Mouse (Mus musculus) forebrain, embryonic 15.5 days (tissue): ENCODE measurements around the gene Fam208a. TPM values are rescaled to one million over a fixed set of nuclear protein-coding genes. Genes with fewer than 3 reads are reported as not detected.
A peak's percentile ranks its signal among the peaks of the same experiment; 100 is the strongest.

ENCODE experiments used
- ATAC-seq: fragments of 200-750 bp; cut with Nextera tagmentation; replicated peaks from 2 replicates; pipeline ENCODE4 v1.8.0; 2017; ENCODE audit warnings: mild to moderate bottlenecking, moderate TSS enrichment, moderate library complexity
- H3K27ac ChIP-seq: fragments of 300-500 bp; sonication (generic); replicated peaks from 2 replicates; pipeline ENCODE4 v1.5.1; 2015; ENCODE audit warnings: mild to moderate bottlenecking, inconsistent platforms
- H3K27me3 ChIP-seq: fragments of 300-500 bp; sonication (generic); 2 replicates; pipeline ENCODE4 v1.6.1; 2015; ENCODE audit warnings: inconsistent platforms
- H3K36me3 ChIP-seq: fragments of 300-500 bp; sonication (generic); 2 replicates; pipeline ENCODE4 v1.6.1; 2015; ENCODE audit warnings: mild to moderate bottlenecking, inconsistent platforms
- H3K4me1 ChIP-seq: fragments of 300-500 bp; sonication (generic); 2 replicates; pipeline ENCODE4 v1.6.1; 2015; ENCODE audit warnings: inconsistent platforms
- H3K4me2 ChIP-seq: fragments of 300-500 bp; sonication (generic); replicated peaks from 2 replicates; pipeline ENCODE4 v1.6.1; 2015; ENCODE audit warnings: mild to moderate bottlenecking, inconsistent platforms
- H3K4me3 ChIP-seq: fragments of 300-500 bp; sonication (generic); 2 replicates; pipeline ENCODE4 v1.5.1; 2015; ENCODE audit warnings: mild to moderate bottlenecking, inconsistent platforms
- H3K9ac ChIP-seq: fragments of 300-500 bp; sonication (generic); replicated peaks from 2 replicates; pipeline ENCODE4 v1.6.1; 2015; ENCODE audit warnings: mild to moderate bottlenecking, inconsistent platforms
- H3K9me3 ChIP-seq: fragments of 300-500 bp; sonication (generic); 2 replicates; pipeline ENCODE4 v1.6.1; 2016; ENCODE audit warnings: inconsistent platforms
- WGBS: fragments of 180-500 bp; shearing (Covaris S2); methylation state at CpG from one replicate; pipeline ENCODE4 v1.1.7; 2015; ENCODE audit warnings: mixed read lengths; 5-methylcytosine and 5-hydroxymethylcytosine counted together
- polyA plus RNA-seq: library from polyadenylated mRNA; unstranded; fragments of >200 nt; fragmentation: Nextera tagmentation; extraction: Ambion mirVana; gene quantifications from 2 replicates; pipeline ENCODE4 v1.2.1, GENCODE M21; 2015

Gene Fam208a
- polyA plus RNA-seq, 1 experiment from 2014 or later = 17.4 TPM

- Histone ChIP-seq H3K4me1 (peaks cover 9% of the 10 kb centered on the region), H3K27me3 (no peaks in the 10 kb centered on the region; the same call in 1 of the 2 replicates), H3K36me3 (peaks cover 16% of the 10 kb centered on the region), H3K9ac (peak overlapping the region; percentile 87), H3K4me3 (peak overlapping the region; percentile 73), H3K27ac (peak overlapping the region; percentile 99), H3K4me2 (peak overlapping the region; percentile 74), H3K9me3 (no peaks in the 10 kb centered on the region)
- ATAC-seq = peak; percentile 87
- whole genome bisulfite sequencing = under 1% methylated on average over 75 of the region's 78 CpGs
These were observed 508 bp downstream of the Fam208a start for GRCm38 (mm10) chr14:27428973-27429711.

GRCm38 (mm10) chr14:27430280-27430679 lies 1.6 kb downstream of the Fam208a start:
- no peak for ATAC-seq
- Histone ChIP-seq H3K4me3 (0 out of 2 replicates have a peak overlapping the region, but pooled peaks have one; percentile 13), H3K9ac (no peak overlapping the region), H3K36me3 (peaks cover 20% of the 10 kb centered on the region), H3K4me2 (no peak overlapping the region; the same call in 1 of the 2 replicates), H3K27me3 (no peaks in the 10 kb centered on the region; the same call in 1 of the 2 replicates), H3K9me3 (no peaks in the 10 kb centered on the region), H3K27ac (no peak overlapping the region), H3K4me1 (peaks cover 9% of the 10 kb centered on the region)
- 91% methylated on average over 4 of the region's 4 CpGs for WGBS

GRCm38 (mm10) chr14:27432064-27432463 lies 3.4 kb downstream of the Fam208a start:
- peaks cover 9% of the 10 kb centered on the region for H3K4me1 ChIP-seq
- ATAC-seq = no peak

GRCm38 (mm10) chr14:27436116-27436515 lies 7.5 kb downstream of the Fam208a start:
- H3K27me3 ChIP-seq = no peaks in the 10 kb centered on the region
- no peak overlapping the region for H3K9ac ChIP-seq
- peaks cover 34% of the 10 kb centered on the region for H3K36me3 ChIP-seq
- H3K4me2 ChIP-seq = no peak overlapping the region
- H3K9me3 ChIP-seq = no peaks in the 10 kb centered on the region
- H3K4me1 ChIP-seq = no peaks in the 10 kb centered on the region
- no peak overlapping the region for H3K4me3 ChIP-seq
- no peak overlapping the region for H3K27ac ChIP-seq
- no peak for ATAC-seq
- WGBS = 98% methylated on average over 1 of the region's 1 CpGs

More at GRCm38 (mm10) chr14:27432064-27432463, 3.4 kb downstream of the Fam208a start:
- Histone ChIP-seq H3K9me3 (no peaks in the 10 kb centered on the region), H3K27me3 (no peaks in the 10 kb centered on the region; the same call in 1 of the 2 replicates), H3K36me3 (peaks cover 30% of the 10 kb centered on the region), H3K4me3 (no peak overlapping the region), H3K4me2 (no peak overlapping the region), H3K9ac (no peak overlapping the region), H3K27ac (no peak overlapping the region)
- 97% methylated on average over 2 of the region's 2 CpGs for WGBS

DNA sequence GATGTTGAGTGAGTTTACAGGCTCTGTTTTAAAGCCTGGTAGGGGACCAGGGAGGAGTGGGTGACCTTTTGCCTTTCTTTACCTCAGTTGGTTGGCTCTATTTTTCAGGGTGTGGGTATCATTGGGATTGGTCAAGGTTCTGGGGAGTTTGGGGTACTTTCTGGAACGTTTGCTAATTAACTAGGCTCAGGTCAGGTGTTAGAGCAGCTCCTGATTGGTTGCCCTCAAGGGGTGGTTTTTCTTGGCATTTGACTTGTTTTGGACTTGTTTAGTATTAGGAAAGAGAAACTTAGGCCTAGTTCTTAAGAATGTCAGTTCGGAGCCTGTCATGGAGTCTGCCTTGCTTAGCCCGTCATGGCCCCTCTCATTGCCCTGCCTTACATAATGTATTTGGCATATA lies 8.2 kb downstream of the Fam208a start:
- no peak for ATAC-seq
- Histone ChIP-seq H3K9me3 (no peaks in the 10 kb centered on the region), H3K4me2 (no peak overlapping the region), H3K36me3 (peaks cover 32% of the 10 kb centered on the region), H3K27me3 (no peaks in the 10 kb centered on the region), H3K9ac (no peak overlapping the region), H3K4me3 (no peak overlapping the region), H3K27ac (no peak overlapping the region), H3K4me1 (no peaks in the 10 kb centered on the region)
- WGBS = 81% methylated on average over 3 of the region's 3 CpGs

DNA sequence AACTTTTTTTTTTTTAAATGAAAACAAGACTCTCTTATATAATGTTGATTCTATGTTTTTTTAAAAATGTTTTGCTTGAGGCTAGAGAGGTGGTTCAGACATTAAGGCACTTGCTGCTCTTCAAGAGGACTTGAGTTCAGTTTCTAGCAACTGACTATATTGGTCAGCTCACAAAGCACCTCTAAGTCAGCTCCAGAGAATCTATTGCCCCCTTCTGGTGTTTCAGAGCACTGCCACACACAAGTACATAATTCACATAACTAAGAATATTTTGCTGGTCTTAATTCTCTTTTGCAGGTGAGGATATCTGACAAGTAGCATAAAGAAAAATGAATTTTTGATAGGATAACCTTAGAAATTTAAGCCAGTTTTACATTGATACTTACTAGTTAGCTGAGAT lies 12.3 kb downstream of the Fam208a start:
- H3K27ac ChIP-seq = no peak overlapping the region
- H3K36me3 ChIP-seq = peaks cover 34% of the 10 kb centered on the region
- no peaks in the 10 kb centered on the region for H3K27me3 ChIP-seq
- ATAC-seq = no peak
- H3K9me3 ChIP-seq = no peaks in the 10 kb centered on the region
- H3K9ac ChIP-seq = no peak overlapping the region
- peaks cover 7% of the 10 kb centered on the region; the same call in 1 of the 2 replicates for H3K4me1 ChIP-seq
- no peak overlapping the region for H3K4me3 ChIP-seq
- H3K4me2 ChIP-seq = no peak overlapping the region

GRCm38 (mm10) chr14:27444851-27445281 lies 16.2 kb downstream of the Fam208a start:
- peaks cover 7% of the 10 kb centered on the region; the same call in 1 of the 2 replicates for H3K4me1 ChIP-seq
- ATAC-seq = no peak
- H3K4me2 ChIP-seq = no peak overlapping the region
- peaks cover 36% of the 10 kb centered on the region for H3K36me3 ChIP-seq
- H3K4me3 ChIP-seq = no peak overlapping the region
- no peaks in the 10 kb centered on the region for H3K9me3 ChIP-seq
- 66% methylated on average over 2 of the region's 2 CpGs for WGBS
- H3K27ac ChIP-seq = no peak overlapping the region
- H3K27me3 ChIP-seq = no peaks in the 10 kb centered on the region
- H3K9ac ChIP-seq = no peak overlapping the region

- Histone ChIP-seq H3K4me2 (no peak overlapping the region), H3K36me3 (peaks cover 40% of the 10 kb centered on the region), H3K4me1 (peaks cover 7% of the 10 kb centered on the region; the same call in 1 of the 2 replicates), H3K27me3 (no peaks in the 10 kb centered on the region), H3K27ac (no peak overlapping the region), H3K9me3 (no peaks in the 10 kb centered on the region), H3K4me3 (no peak overlapping the region), H3K9ac (no peak overlapping the region)
- 89% methylated on average over 4 of the region's 4 CpGs for WGBS
- ATAC-seq = no peak
These were observed 18.3 kb downstream of the Fam208a start for GRCm38 (mm10) chr14:27446963-27447362.

GRCm38 (mm10) chr14:27491399-27491798 lies 62.8 kb downstream of the Fam208a start:
- Histone ChIP-seq H3K4me3 (no peak overlapping the region), H3K9ac (no peak overlapping the region), H3K9me3 (no peaks in the 10 kb centered on the region), H3K4me2 (no peak overlapping the region), H3K27ac (no peak overlapping the region), H3K27me3 (no peaks in the 10 kb centered on the region), H3K4me1 (no peaks in the 10 kb centered on the region), H3K36me3 (peaks cover 71% of the 10 kb centered on the region)
- ATAC-seq = no peak
- 89% methylated on average over 5 of the region's 5 CpGs for WGBS

GRCm38 (mm10) chr14:27493516-27493915 lies 64.9 kb downstream of the Fam208a start:
- H3K4me1 ChIP-seq = no peaks in the 10 kb centered on the region
- H3K9ac ChIP-seq = no peak overlapping the region
- WGBS = 97% methylated on average over 4 of the region's 4 CpGs
- H3K27me3 ChIP-seq = no peaks in the 10 kb centered on the region
- no peak overlapping the region for H3K4me3 ChIP-seq
- no peaks in the 10 kb centered on the region for H3K9me3 ChIP-seq
- no peak for ATAC-seq
- H3K36me3 ChIP-seq = peaks cover 80% of the 10 kb centered on the region
- no peak overlapping the region for H3K27ac ChIP-seq
- no peak overlapping the region for H3K4me2 ChIP-seq

DNA sequence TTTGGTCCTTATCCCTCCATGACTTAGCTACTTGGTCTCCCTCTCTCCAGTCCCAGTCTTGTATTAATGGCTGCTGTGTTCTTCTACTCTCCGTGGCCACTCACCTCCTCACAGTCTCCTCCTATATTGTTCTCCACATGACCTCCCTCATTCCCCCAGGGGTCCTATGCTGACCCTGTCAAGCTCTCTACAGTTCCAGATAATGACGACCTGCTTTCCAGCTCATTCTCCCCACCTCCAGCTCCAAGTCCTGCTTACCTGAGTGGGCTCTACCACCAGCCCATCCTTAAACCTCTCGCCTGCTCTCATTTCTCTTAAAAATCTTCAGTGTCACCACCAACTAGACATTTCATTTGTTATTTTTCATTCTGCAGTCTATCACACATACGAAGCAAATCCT lies 72.5 kb downstream of the Fam208a start:
- no peak overlapping the region for H3K9ac ChIP-seq
- H3K36me3 ChIP-seq = peaks cover 30% of the 10 kb centered on the region
- no peaks in the 10 kb centered on the region for H3K4me1 ChIP-seq
- no peak overlapping the region for H3K4me3 ChIP-seq
- H3K27ac ChIP-seq = no peak overlapping the region
- no peaks in the 10 kb centered on the region for H3K27me3 ChIP-seq
- WGBS = 79% methylated on average over 4 of the region's 4 CpGs
- no peak overlapping the region for H3K4me2 ChIP-seq
- no peaks in the 10 kb centered on the region for H3K9me3 ChIP-seq
- no peak for ATAC-seq

DNA sequence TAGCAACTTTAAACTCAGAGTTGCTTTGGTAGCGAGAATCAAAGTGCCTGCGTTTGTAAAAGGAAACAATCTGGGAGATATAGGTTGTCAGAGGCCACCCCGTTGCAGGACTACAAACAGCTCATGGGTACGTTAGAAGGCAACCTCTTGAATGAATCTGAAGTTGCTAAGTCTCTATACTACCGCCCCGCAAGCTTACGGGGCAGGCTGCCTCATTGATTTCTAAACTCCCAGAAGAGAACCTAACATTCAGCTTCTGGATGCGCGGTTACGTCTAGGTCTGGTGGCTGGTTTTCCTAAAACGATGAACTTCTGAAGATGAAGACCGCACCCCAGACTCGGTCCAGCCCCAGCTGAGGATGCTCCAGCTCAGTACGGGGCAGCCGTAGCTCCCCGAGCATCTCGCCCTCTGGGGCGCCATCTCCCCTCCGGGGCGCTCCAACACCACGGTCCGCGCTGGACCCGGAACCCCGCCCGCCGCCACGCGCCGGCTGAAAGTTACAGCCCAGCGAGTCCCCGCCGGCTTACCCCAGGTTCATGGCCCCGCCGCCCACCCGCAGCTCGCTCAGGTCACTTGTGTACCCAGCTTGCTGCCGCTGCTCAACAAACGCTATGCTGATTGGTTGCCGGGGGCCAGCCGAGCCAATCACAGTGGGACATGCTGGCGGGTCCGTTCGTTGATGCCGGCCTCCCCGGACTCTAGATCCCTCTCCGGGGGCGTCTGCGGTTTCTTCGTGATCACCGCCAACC lies 79.4 kb downstream of the Fam208a start, which contains the start of gene Ccdc66:
Gene Ccdc66 (minus strand): TSS at position 567 of the 750 bp plus-strand sequence.
- H3K9ac ChIP-seq = peak within 1 kb of the TSS; percentile 75
- H3K27me3 ChIP-seq = no peaks in the 10 kb centered on the region
- peak within 1 kb of the TSS; percentile 48 for H3K27ac ChIP-seq
- ATAC-seq = peak; percentile 98
- H3K36me3 ChIP-seq = no peaks in the 10 kb centered on the region; the same call in 1 of the 2 replicates
- peak within 1 kb of the TSS; percentile 47 for H3K4me2 ChIP-seq
- H3K4me3 ChIP-seq = peak within 1 kb of the TSS; percentile 74
- peaks cover 13% of the 10 kb centered on the region for H3K4me1 ChIP-seq
- no peaks in the 10 kb centered on the region for H3K9me3 ChIP-seq
- under 1% methylated on average over 51 of the region's 51 CpGs for WGBS
